Mouse (Mus musculus): ENCODE measurements around the gene Ranbp1. TPM values are rescaled to one million over a fixed set of nuclear protein-coding genes. Genes with fewer than 3 reads are reported as not detected.

Ranbp1 gene
- total RNA-seq, 2 experiments from 2014 or later = 123 to 127 TPM

DNA sequence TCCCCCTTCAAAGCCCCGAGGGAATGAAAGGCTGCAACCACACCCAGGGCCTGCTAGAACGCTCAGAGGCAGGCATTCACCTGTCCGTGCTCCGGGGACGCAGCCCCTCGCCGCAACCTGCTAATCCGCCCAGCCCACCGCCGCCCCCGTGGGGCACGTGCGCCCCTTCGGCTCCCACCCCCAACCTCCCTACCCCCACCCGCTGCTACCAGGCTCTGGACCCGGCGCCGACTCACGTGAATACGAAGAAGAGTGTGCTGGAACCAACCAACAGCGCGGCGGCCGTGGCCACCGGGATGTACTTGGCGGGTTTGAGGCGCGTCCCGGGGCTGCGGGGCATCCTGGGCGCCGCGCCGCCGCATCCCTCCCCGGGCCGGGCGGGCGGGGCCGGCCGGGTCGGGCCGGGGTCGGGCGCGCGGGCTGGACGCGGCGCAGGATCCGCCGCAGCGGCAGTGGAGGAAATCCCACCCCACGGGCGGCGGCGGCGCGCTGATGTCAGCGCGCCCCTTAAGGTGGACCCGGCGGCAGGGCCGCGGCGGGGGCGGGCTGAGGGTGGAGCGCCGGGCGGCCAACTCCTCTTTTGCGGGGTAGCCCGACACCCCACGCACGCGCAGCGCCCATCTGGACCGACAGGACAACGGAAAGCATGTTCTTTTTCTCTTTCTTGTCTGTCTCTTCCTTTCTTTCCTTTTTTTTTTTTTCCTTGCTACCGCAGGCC is 13.7 kb downstream of the Ranbp1 start, which contains the start of gene Zdhhc8:
Gene Zdhhc8 (minus strand): TSS at position 466 of the 718 bp plus-strand sequence.
- peak; percentile 88 for DNase-seq

DNA sequence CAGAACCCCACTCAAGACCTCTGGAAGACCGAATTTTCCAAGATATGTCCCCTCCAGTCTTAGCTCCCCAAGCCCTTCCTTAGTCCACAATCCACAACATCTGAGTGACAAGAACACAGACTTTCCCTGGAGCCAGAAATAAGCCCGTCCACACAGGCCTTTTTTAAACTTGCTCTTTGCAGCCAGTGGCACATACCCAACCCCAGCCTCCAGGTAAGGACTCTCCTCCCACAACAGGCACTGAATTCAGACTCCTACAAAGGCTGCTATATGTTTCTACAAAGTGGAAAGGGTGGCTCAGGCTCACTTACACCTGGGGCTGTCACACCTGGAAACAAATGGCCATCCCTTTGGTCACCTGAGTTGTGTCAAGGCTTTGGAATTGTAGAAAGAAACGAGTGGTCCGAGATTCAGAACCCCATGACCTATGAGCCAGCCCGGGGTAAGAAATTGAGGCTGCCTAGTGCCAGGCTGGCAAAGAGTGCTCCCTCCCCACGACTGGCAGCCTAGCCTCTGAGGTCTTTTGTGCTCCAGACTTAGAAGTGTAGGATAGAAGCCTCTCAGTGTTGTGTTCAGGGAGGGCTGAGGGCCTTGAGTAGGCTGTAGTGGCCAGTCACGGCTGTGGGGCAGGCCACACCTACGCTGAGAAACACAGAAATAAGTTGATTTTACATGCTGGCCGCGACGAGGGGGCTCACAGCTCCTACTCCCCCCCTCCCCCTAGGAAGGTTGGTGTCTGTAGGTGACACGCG is 14.4 kb downstream of the Ranbp1 start:
- no peak for DNase-seq

DNA sequence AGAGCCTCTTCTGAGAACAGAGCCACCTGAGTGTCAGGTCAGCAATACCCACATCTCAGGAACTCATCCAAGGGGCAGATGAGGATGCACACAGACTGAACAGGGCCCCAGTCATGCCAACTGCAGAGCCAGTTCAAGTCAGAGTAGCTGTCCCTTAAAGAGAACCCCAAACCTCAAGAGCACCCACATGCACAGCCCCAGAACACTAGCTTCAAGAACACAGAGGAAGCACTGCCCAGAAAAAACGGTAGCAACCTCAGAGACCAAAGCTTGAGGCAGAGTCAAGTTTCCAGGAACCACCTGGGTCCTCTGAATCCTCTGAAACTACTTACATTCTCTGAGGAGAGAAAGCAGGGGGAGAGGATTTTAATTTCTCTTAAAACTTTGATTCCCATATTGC is 15.1 kb downstream of the Ranbp1 start:
- DNase-seq = no peak

DNA sequence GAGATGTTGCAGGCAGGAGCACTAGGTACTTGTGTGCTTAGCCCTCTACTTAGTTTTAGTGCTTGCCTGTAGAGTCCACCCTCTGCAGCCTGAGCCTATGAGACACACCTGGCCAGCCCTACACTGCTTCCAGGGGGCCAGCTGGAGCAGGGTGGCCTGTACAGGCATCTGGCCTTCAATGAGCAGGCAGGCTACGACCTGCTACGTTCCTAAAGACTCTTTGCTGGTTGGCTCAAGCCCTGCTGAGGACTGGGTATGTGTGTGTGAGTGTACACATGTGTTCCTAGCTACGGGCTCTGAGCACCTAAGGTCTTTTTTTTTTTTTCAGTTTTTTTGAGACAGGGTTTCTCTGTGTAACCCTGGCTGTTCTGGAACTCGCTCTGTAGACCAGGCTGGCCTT is 17.1 kb downstream of the Ranbp1 start:
- DNase-seq = no peak

DNA sequence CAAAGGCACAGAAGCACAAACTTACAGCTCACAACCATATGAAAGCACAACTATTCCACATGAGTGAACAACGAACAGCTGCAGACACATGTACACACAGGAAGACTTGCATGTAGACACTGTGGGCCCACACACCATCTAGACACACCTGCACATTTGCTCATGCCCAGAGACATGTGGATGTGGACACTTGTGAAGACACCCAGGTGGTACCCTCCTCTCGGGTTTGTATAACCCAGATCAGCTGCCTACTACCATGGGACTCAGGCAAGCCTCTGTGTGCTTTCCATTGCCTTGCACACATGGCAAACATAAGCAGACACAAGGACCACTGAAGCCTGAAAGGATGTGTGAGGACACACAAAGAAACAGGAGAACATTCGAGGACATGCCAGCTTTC is 17.5 kb downstream of the Ranbp1 start:
- DNase-seq = no peak

DNA sequence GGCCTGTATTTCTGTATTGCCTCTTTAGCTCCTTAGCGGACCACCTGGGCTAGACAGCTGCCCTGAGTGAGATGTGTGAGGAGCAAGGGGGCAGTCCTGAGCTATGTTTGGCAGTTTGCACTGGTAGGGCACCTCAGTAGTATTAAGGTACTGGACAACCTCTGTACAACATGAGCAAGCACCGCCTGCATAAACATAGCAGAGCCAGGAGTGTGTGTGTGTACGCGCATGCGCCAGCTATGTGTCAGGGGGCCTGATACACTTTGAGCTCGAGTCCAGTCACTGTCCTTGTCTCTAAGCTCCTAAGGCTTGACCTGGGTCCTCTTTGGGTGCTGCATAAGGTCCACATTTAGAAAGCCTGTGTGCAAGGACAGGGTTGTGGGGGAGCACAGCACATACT is 17.9 kb downstream of the Ranbp1 start:
- DNase-seq = no peak

DNA sequence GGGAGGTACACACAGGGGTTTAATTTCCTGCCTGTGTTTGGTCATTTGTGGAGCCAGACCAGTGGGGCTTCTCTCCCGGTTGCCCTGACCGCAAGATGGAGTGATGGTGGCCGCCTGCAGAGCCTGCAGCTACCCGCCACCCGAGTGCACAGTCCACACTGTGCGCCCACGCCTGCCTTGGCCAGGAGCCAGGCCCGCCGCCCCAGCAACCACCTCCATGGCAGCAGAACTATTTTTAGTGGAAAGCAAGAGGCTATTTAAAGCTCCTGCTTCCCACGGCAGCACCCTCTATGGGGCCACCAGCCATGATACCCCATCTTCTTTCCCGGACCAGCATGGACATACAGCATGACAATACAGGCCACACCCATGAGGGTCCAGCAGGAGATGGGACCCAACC is 18.9 kb downstream of the Ranbp1 start:
- peak; percentile 35 for DNase-seq

DNA sequence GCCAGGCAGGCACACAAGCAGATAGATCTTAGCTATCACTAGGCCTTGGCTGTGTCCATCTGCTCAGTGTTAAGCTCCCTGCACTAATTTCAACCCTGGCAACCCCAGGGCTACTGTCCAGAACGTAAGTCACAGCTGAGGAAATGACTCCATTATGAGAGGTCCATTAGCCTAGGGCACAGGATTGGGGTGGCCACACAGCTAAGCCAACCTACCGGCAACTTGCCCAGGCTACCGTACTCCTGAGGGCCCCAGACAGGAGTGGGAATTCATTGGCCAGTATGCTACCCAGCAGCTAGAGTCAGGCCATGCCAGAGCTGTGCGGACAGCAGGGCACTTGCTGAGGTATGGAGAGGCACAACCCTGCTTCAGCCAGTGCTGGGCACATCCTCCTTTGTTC is 19.7 kb downstream of the Ranbp1 start:
- DNase-seq = no peak

DNA sequence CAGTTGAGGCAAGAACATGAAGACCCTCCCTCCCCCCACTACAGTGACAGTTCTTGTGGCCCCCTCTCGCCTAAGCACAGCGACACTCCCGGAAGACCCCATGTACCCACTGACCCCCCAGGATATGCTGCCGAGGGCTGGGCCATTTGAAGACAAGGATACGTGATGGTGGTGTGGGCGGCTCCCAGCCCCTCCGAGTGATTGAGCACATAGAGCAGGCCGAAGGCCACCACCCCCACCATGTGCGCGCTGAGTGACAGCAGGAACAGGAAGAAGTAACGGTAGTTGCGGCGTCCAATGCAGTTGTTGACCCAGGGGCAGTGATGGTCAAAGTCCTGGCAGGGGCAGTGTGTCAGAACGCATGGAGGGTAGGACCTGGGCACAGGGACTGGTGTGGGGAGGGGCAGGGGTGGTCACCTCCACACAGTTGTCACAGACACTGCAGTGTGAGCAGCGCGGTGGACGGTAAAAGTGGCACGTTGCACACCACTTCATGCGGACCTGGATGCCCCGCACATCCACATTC is 20.6 kb downstream of the Ranbp1 start:
- DNase-seq = no peak

DNA sequence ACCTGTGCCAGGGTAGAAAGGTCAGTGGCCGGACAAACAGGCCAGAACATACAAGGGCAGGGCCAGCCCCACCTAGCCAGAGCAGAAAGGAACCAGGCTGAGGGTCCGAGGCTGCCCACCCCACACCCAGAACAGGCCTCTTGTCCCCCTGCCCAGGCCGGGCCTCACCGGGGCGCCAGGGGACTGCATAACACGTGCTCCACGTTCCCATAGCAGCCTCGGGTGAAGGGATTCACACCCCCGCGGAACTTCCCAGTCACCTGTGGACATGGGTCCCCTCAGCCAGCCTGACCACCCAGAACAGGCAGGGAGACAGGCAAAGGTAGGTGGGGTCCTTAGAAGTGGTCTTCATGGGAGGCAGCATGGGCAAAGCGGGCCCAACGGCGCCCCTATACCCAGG is 21.3 kb downstream of the Ranbp1 start:
- no peak for DNase-seq

DNA sequence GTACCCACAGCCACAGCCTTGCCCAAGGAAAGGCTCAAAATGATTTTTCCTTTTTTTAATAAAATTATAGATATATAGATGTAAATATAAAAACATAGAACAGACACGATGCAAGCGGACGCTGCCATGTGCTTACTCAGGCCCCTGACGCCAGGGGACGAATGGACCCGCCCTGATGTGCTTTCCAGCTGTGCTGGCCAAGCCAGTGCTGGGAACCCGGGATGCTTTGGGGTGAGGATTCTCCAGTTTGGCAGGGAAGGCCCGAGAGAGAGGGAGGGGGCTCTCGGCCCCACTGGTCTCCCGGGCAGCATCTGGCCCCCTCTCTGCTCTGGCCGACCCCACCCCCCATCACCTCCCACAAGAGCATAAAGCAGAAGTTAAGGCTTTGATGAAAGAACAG is 26.3 kb downstream of the Ranbp1 start:
- no peak for DNase-seq

DNA sequence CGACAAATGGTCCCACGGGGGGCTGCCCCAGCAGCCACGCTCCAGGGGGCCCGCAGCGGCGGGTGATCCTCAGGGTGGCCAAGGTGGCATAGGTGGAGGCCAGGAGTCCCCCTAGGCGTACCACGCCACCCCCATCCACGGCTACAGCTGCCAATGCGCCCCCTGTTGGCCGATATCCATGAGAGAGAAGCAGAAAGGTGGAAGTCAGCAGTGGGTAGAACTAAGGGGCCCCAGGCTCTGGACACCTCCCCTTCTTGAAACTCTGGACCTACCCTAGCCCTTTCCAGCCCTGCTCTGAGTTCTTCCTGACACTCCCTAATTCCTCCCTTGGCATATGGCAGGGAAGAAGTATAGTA is 27.0 kb downstream of the Ranbp1 start:
- no peak for DNase-seq

DNA sequence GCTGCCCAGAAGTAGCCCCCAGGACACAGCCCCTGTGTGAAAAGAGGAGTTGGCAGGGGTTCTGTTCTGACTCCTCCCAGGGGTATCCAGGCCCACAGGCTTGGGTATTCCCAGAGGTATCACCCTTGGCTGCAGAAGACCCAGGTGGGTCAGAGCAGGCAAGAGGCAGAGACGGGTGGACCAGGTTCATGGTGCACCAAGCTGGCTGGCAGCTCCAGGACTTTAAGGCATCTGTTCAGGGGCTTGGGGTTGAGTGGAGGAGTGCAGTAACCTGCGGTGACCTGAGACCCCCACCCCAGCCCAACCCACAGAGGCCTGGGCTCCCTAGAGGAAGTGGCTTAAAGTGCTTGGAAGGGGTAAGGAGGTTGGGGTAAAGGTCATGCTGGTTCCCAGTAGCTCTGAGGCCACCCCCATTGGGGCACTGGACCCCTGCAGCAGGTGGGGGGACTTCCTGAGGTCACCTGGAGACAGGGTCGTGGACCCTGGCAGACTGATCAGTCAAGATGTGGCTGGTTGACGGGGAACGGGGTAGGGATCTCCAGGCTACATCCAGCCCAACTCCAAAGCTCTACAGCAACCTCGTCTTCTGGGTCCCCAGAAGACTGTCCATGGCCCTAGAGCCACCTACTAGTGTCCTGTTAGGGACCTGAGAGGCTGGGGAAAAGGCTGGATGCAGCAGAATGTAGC is 27.5 kb downstream of the Ranbp1 start:
- DNase-seq = no peak

DNA sequence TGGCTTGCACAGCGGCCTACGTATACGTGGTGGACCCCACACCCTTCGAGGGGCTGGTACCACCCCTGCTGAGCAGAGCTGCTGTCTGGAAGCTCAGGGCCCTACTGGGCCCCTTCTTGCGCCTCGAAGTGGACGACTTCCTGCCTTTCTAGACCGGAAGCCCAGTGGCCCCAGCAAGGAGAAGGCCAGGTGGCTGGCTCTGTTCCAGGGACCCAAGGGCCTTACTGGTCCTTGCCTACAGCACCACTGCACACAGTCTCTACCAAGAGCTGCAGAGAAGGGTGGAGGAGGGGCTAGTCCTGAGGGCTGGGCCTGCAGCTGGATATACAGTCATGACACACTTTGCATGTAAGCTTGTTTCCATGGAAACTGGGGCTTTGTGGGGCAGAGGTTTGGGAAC is 28.5 kb downstream of the Ranbp1 start:
- peak; percentile 64 for DNase-seq

DNA sequence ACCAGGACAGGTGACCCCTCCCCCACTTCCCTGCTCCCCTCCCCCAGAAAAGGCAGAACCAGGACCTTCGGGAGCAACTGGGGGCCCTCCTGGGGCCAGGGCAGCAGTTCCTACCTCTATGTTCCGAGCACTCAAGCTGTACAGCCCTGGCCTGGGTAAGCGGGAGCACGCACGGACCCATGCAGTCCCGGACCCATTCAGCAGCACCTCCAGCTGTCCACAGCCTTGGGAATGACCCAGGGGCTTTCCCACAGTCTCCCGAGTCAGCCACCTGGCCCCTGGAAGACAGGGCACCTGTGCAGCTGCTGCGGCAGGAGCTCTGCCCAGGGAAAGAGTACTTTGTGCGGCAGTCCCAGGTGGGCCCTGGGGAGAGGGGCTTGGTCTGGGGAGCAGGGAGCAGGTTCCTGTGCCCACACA is 29.9 kb downstream of the Ranbp1 start:
- DNase-seq = no peak

DNA sequence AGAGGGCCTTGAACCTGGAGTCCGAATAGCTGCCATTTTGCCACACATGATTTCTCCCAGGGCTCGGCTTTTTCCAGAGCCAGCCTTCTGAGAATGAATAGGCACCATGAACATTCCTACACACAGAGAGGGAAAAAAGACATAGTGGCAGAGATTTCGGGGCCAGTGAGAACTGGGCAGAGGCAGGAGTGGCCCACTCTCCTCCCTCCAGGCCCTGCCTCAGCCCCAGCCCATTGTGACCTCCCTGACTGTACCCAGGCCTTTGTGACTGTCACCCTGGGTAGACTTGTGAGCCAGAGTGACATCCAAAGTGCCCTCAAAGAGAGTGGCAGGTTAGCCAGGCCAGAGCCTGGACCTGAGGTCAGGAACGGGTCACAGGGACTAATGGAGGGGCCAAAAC is 31.0 kb downstream of the Ranbp1 start, which contains the start of gene Ccdc188:
Gene Ccdc188 (plus strand): TSS at position 301 of the 400 bp plus-strand sequence.
- no peak for DNase-seq

DNA sequence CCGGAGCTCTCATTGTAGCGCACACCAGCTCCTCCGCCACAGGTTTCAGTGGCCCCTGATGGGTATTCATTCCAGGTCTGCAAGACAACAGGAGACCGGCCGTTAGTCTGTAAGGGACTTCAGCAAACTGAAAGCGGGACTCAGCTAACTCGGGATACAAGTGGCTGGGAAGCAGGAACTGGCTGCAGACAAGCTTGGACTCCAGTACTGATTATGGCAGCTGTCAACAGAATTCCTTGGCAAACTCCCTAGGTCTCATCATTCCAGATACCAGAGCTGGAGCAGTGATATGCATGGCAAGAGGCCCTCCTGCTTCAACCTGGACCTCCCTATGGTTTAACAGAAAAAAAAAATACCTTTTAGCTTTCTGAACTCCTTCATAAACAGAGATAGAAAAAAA is 33.7 kb downstream of the Ranbp1 start:
- DNase-seq = no peak

DNA sequence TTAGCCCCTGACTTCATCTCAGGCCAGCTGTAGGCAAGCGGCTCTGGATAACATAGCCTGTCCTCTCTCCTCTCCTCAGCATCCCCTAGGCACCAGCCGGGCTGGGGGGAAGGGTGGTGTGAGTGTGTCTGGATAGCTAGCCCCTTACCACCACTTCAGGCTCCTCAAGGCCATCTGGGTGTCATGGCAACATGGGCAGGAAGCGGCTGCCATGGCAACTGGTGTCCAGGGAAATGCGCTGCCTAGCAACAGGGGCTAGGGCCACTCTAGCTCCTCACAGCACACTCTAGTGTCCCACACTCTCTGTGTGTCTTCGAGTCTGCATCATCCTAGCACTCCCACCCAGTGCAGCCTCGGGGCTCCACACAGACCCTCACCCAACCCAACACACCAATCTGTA is 34.8 kb downstream of the Ranbp1 start:
- no peak for DNase-seq

DNA sequence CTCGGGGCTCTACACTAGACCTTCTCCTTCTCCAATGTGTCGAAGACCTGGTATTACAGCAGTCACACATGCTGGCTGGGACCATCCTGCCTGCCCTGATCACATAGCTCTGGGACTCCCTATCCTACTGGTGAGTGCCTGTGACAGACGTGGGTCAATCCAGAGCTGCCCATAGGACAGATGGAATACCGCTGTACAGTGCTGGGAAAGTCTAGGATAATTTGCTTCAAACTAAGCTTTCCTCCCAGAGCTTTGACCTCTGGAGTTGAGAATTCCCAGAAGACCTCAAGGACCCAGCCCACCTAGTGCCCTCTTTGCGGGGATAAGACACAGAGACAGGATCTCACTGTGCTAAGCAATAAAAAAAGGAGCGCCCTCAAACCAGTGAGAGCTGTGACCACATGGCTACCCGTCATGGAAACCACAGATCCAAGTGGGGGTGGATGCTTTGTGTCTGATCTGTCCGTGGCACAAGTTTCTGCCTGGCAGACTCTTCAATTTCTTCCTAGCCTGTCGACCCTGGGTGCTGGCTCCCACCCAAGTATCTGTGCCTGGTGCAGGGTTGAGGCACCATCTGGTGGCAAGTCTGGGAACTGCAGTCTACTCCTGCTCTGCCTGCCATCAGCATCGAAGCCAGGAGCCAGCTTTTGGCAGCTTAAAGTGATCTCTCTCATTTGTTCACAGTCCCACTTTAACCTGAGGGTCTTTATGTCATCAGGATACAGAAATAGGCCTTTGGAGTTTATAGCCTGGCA is 36.9 kb downstream of the Ranbp1 start:
- peak; percentile 93 for DNase-seq

DNA sequence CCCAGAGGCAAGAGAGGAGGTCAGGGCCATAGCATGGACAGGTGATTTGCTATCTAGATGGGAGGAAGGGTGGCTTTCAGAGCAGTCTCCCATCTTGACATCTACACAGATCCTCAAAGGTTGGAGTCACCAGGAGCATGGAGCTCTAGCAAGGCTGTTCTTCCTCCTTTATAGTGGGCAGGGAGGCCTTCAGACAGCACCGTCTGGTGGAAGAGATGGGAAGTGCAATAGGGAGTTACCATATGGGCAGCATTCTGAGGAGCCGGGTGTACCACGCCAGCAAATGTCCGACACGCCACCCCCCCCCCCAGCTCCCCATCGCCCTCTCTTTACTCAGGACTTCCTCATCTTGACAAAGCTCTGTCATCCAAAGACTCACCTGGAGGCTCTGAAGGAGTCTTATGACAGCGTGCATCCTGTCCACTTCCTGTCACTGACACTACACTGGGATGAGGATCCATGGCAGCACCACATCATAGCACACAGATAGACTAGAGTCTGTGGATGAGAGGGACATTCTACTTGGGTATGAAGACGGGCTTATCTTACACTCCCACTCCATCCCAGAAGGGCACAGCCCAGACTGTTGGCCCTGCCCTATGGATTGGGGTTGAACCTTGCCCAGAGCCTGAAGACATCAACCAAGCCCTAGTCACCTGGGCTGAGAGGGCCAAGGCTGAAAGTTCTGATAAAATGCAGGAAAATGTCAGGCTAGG is 37.7 kb downstream of the Ranbp1 start:
- peak; percentile 83 for DNase-seq

DNA sequence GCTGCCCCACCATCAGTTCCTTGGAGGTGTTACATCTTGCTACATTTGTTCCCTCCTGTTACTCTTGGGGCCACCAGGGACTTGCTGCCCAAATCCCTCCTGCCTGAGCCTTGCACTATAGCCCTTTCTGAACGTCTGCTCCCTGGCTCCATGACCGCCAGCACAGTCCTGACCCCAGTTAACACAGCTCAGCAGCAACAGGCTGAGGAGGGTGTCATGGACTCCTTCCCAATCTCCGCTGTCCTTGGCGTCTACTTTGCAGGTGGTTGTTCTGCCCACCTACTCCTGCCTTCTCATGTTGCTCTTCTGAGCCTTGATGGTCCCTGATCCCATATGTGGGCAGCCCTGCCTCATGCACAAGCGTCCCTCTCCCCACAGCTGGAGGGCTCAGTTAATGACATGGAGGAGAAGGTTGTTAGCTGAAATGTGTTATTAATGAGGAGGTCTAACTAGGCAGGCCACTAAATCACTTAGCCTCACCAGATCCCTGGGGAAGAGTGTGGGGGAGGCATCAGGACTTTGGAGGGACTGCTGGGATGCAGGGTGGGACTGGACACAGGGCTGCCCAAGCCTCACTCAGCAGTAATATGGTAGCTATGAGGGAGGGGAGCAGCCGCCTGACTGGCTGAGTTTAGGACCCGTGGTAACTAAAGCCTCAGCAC is 45.0 kb downstream of the Ranbp1 start:
- no peak for DNase-seq

All from adrenal gland, postnatal 10 days (tissue).